Mouse (Mus musculus) liver, embryonic 13.5 days (tissue): ENCODE measurements around the gene Grm7. TPM values are rescaled to one million over a fixed set of nuclear protein-coding genes. Genes with fewer than 3 reads are reported as not detected.

Source experiments
- ATAC-seq: fragments of 200-750 bp; cut with Nextera tagmentation; 2 replicates; pipeline ENCODE4 v1.8.0; 2017; ENCODE audit warnings: low read depth, mild to moderate bottlenecking, moderate number of reproducible peaks, moderate library complexity
- DNase-seq: peaks from one replicate; pipeline ENCODE4 v3.0.0; 2022
- H3K27ac ChIP-seq: fragments of 300-500 bp; sonication (generic); 2 replicates; pipeline ENCODE4 v1.5.1; 2015; ENCODE audit warnings: moderate library complexity, mild to moderate bottlenecking, inconsistent platforms
- H3K27me3 ChIP-seq: fragments of 300-500 bp; sonication (generic); 2 replicates; pipeline ENCODE4 v1.6.1; 2015; ENCODE audit warnings: mild to moderate bottlenecking, inconsistent platforms
- H3K36me3 ChIP-seq: fragments of 300-500 bp; sonication (generic); 2 replicates; pipeline ENCODE4 v1.6.1; 2015; ENCODE audit warnings: mild to moderate bottlenecking, inconsistent platforms
- H3K4me1 ChIP-seq: fragments of 300-500 bp; sonication (generic); replicated peaks from 2 replicates; pipeline ENCODE4 v1.6.1; 2015; ENCODE audit warnings: inconsistent platforms
- H3K4me2 ChIP-seq: fragments of 300-500 bp; sonication (generic); 2 replicates; pipeline ENCODE4 v1.6.1; 2015; ENCODE audit warnings: inconsistent platforms, mild to moderate bottlenecking, moderate library complexity
- H3K4me3 ChIP-seq: fragments of 300-500 bp; sonication (generic); replicated peaks from 2 replicates; pipeline ENCODE4 v1.5.1; 2015; ENCODE audit warnings: mild to moderate bottlenecking, inconsistent platforms
- H3K9ac ChIP-seq: fragments of 300-500 bp; sonication (generic); 2 replicates; pipeline ENCODE4 v1.6.1; 2015; ENCODE audit warnings: mild to moderate bottlenecking, inconsistent platforms
- H3K9me3 ChIP-seq: fragments of 300-500 bp; sonication (generic); replicated peaks from 2 replicates; pipeline ENCODE4 v1.6.1; 2016; ENCODE audit warnings: inconsistent platforms
- WGBS: fragments of 180-500 bp; shearing (Covaris S2); methylation state at CpG from one replicate; pipeline ENCODE4 v1.1.7; 2015; ENCODE audit not compliant: insufficient replicate concordance; 5-methylcytosine and 5-hydroxymethylcytosine counted together
- polyA plus RNA-seq: library from polyadenylated mRNA; unstranded; fragments of >200 nt; fragmentation: Nextera tagmentation; extraction: Ambion mirVana; gene quantifications from 2 replicates; pipeline ENCODE4 v1.2.1, GENCODE M21; 2015

Gene Grm7
- polyA plus RNA-seq: 0.08 and 0.09 TPM in 2 replicates

- H3K4me3 ChIP-seq: no peak within 1 kb of the TSS; the same call in 1 of the 2 replicates
- H3K9me3 ChIP-seq: no peaks in the 10 kb centered on the region
- ATAC-seq (no peak), DNase-seq (no peak)
- 3% methylated on average over 64 of the region's 65 CpGs for WGBS
- H3K9ac ChIP-seq: no peak within 1 kb of the TSS
- no peaks in the 10 kb centered on the region for H3K36me3 ChIP-seq
- H3K27ac ChIP-seq: no peak within 1 kb of the TSS
- peaks cover 29% of the 10 kb centered on the region for H3K27me3 ChIP-seq
- H3K4me1 ChIP-seq: no peaks in the 10 kb centered on the region
- peak within 1 kb of the TSS; percentile 36 for H3K4me2 ChIP-seq
Observed at GRCm38 (mm10) chr6:110645411-110646361, at the start of gene Grm7. Gene Grm7, plus strand, starts transcription at chr6:110645581.

- WGBS: 2% methylated on average over 7 of the region's 7 CpGs
- no peak overlapping the region for H3K4me3 ChIP-seq
- no peaks in the 10 kb centered on the region for H3K4me1 ChIP-seq
- ATAC-seq: no peak
- no peak for DNase-seq
- H3K27ac ChIP-seq: no peak overlapping the region
- H3K36me3 ChIP-seq: no peaks in the 10 kb centered on the region
- H3K9me3 ChIP-seq: no peaks in the 10 kb centered on the region
- peak overlapping the region; percentile 36; the same call in 1 of the 2 replicates for H3K4me2 ChIP-seq
- no peak overlapping the region for H3K9ac ChIP-seq
- peaks cover 29% of the 10 kb centered on the region for H3K27me3 ChIP-seq
Observed at GRCm38 (mm10) chr6:110645041-110645410, 355 bp upstream of the Grm7 start.

GRCm38 (mm10) chr6:110646901-110647300 is 1.5 kb downstream of the Grm7 start:
- Histone ChIP-seq H3K27me3 (peaks cover 29% of the 10 kb centered on the region), H3K9ac (no peak overlapping the region), H3K4me2 (no peak overlapping the region), H3K9me3 (no peaks in the 10 kb centered on the region), H3K36me3 (no peaks in the 10 kb centered on the region), H3K4me3 (no peak overlapping the region), H3K27ac (no peak overlapping the region), H3K4me1 (no peaks in the 10 kb centered on the region)
- WGBS: 3% methylated on average over 12 of the region's 12 CpGs
- DNase-seq: no peak
- no peak for ATAC-seq

GRCm38 (mm10) chr6:110649227-110649626 is 3.8 kb downstream of the Grm7 start:
- no peak for DNase-seq
- no peak for ATAC-seq
- no peak overlapping the region for H3K27ac ChIP-seq
- H3K9me3 ChIP-seq: no peaks in the 10 kb centered on the region
- no peaks in the 10 kb centered on the region for H3K36me3 ChIP-seq
- H3K9ac ChIP-seq: no peak overlapping the region
- H3K4me2 ChIP-seq: no peak overlapping the region
- WGBS: 81% methylated on average over 1 of the region's 1 CpGs
- no peaks in the 10 kb centered on the region for H3K4me1 ChIP-seq
- peaks cover 29% of the 10 kb centered on the region for H3K27me3 ChIP-seq
- no peak overlapping the region for H3K4me3 ChIP-seq

GRCm38 (mm10) chr6:110653361-110654001 is 8.1 kb downstream of the Grm7 start:
- WGBS: 59% methylated on average over 5 of the region's 5 CpGs
- no peak overlapping the region for H3K4me2 ChIP-seq
- H3K9ac ChIP-seq: no peak overlapping the region
- H3K4me1 ChIP-seq: no peaks in the 10 kb centered on the region
- H3K4me3 ChIP-seq: no peak overlapping the region
- no peaks in the 10 kb centered on the region for H3K9me3 ChIP-seq
- ATAC-seq: no peak
- H3K36me3 ChIP-seq: no peaks in the 10 kb centered on the region
- H3K27ac ChIP-seq: no peak overlapping the region
- DNase-seq: no peak
- no peaks in the 10 kb centered on the region for H3K27me3 ChIP-seq

GRCm38 (mm10) chr6:110664436-110664835 is 19.1 kb downstream of the Grm7 start:
- no peak overlapping the region for H3K4me3 ChIP-seq
- 68% methylated on average over 1 of the region's 1 CpGs for WGBS
- ATAC-seq: no peak

GRCm38 (mm10) chr6:110668447-110668846 is 23.1 kb downstream of the Grm7 start:
- Histone ChIP-seq H3K9ac (no peak overlapping the region), H3K4me1 (no peaks in the 10 kb centered on the region), H3K36me3 (no peaks in the 10 kb centered on the region), H3K9me3 (no peaks in the 10 kb centered on the region), H3K27me3 (no peaks in the 10 kb centered on the region), H3K4me3 (no peak overlapping the region), H3K27ac (no peak overlapping the region), H3K4me2 (no peak overlapping the region)
- DNase-seq (no peak), ATAC-seq (no peak)
- 51% methylated on average over 5 of the region's 5 CpGs for WGBS

More at GRCm38 (mm10) chr6:110664436-110664835, 19.1 kb downstream of the Grm7 start:
- DNase-seq: no peak
- H3K9ac ChIP-seq: no peak overlapping the region
- H3K9me3 ChIP-seq: no peaks in the 10 kb centered on the region
- H3K36me3 ChIP-seq: no peaks in the 10 kb centered on the region
- no peak overlapping the region for H3K4me2 ChIP-seq
- H3K27ac ChIP-seq: no peak overlapping the region
- no peaks in the 10 kb centered on the region for H3K4me1 ChIP-seq
- no peaks in the 10 kb centered on the region for H3K27me3 ChIP-seq

- WGBS: 46% methylated on average over 1 of the region's 1 CpGs
- Histone ChIP-seq H3K36me3 (no peaks in the 10 kb centered on the region), H3K9ac (no peak overlapping the region), H3K9me3 (no peaks in the 10 kb centered on the region), H3K27me3 (no peaks in the 10 kb centered on the region), H3K27ac (no peak overlapping the region), H3K4me2 (no peak overlapping the region), H3K4me1 (no peaks in the 10 kb centered on the region), H3K4me3 (no peak overlapping the region)
- no peak for DNase-seq
- no peak for ATAC-seq
Observed at GRCm38 (mm10) chr6:110690954-110691353, 45.6 kb downstream of the Grm7 start.

GRCm38 (mm10) chr6:110709763-110710162 is 64.4 kb downstream of the Grm7 start:
- ATAC-seq (no peak), DNase-seq (no peak)
- Histone ChIP-seq H3K27ac (no peak overlapping the region), H3K4me1 (no peaks in the 10 kb centered on the region), H3K4me3 (no peak overlapping the region), H3K36me3 (no peaks in the 10 kb centered on the region), H3K9ac (no peak overlapping the region), H3K9me3 (no peaks in the 10 kb centered on the region), H3K4me2 (no peak overlapping the region), H3K27me3 (no peaks in the 10 kb centered on the region)
- WGBS: 60% methylated on average over 5 of the region's 5 CpGs

- 60% methylated on average over 3 of the region's 3 CpGs for WGBS
Observed at GRCm38 (mm10) chr6:110714943-110715342, 69.6 kb downstream of the Grm7 start.

GRCm38 (mm10) chr6:110723371-110723770 is 78.0 kb downstream of the Grm7 start:
- WGBS: 73% methylated on average over 4 of the region's 4 CpGs
- no peak for ATAC-seq
- H3K27ac ChIP-seq: no peak overlapping the region
- no peak overlapping the region for H3K4me2 ChIP-seq
- no peaks in the 10 kb centered on the region for H3K9me3 ChIP-seq
- no peak for DNase-seq
- no peak overlapping the region for H3K4me3 ChIP-seq
- H3K9ac ChIP-seq: no peak overlapping the region
- no peaks in the 10 kb centered on the region for H3K36me3 ChIP-seq
- H3K27me3 ChIP-seq: no peaks in the 10 kb centered on the region
- no peaks in the 10 kb centered on the region for H3K4me1 ChIP-seq

More at GRCm38 (mm10) chr6:110714943-110715342, 69.6 kb downstream of the Grm7 start:
- Histone ChIP-seq H3K4me2 (no peak overlapping the region), H3K9ac (no peak overlapping the region), H3K9me3 (no peaks in the 10 kb centered on the region), H3K27ac (no peak overlapping the region), H3K4me3 (no peak overlapping the region), H3K4me1 (no peaks in the 10 kb centered on the region), H3K27me3 (no peaks in the 10 kb centered on the region), H3K36me3 (no peaks in the 10 kb centered on the region)
- DNase-seq (no peak), ATAC-seq (no peak)
